Mouse (Mus musculus) activated CD4-positive, CD25-positive, alpha-beta regulatory T cell, adult 4 months (primary cell): Measurements from ENCODE around the gene Ankrd12. TPM values are rescaled to one million over a fixed set of nuclear protein-coding genes. Genes with fewer than 3 reads are reported as not detected.

Experiments used
- ATAC-seq: one replicate; pipeline ENCODE4 v1.8.0; 2017
- polyA plus RNA-seq, 2 experiments: library from polyadenylated mRNA; unstranded; fragments of 100-300 nt; shearing (Covaris generic); gene quantifications; one replicate each; pipeline ENCODE4 v1.2.1; 2017

Ankrd12 gene
- polyA plus RNA-seq, 2 experiments from 2014 or later = 111 to 127 TPM

GRCm38 (mm10) chr17:65962263-65962662 lies 114.6 kb downstream of the Ankrd12 start:
- no peak for ATAC-seq

- ATAC-seq = peak; percentile 90
Measured at GRCm38 (mm10) chr17:65961606-65962136, 115.2 kb downstream of the Ankrd12 start.

GRCm38 (mm10) chr17:65959011-65959410 lies 117.9 kb downstream of the Ankrd12 start:
- no peak for ATAC-seq

- ATAC-seq = no peak
Measured at GRCm38 (mm10) chr17:65958366-65958765, 118.5 kb downstream of the Ankrd12 start.

- no peak for ATAC-seq
Measured at GRCm38 (mm10) chr17:65957782-65958325, 119.0 kb downstream of the Ankrd12 start.

GRCm38 (mm10) chr17:65956993-65957781 lies 119.7 kb downstream of the Ankrd12 start:
- ATAC-seq = no peak

- ATAC-seq = no peak
Measured at GRCm38 (mm10) chr17:65956140-65956539, 120.7 kb downstream of the Ankrd12 start.

GRCm38 (mm10) chr17:65953959-65954358 lies 122.9 kb downstream of the Ankrd12 start:
- peak; percentile 43 for ATAC-seq

GRCm38 (mm10) chr17:65952083-65952482 lies 124.8 kb downstream of the Ankrd12 start:
- ATAC-seq = peak; percentile 21

GRCm38 (mm10) chr17:65950622-65951404 lies 126.1 kb downstream of the Ankrd12 start, which contains the start of gene Twsg1:
TSS of gene Twsg1 (minus strand) at chr17:65951226.
- ATAC-seq = peak; percentile 75

GRCm38 (mm10) chr17:65950183-65950582 lies 126.7 kb downstream of the Ankrd12 start:
- ATAC-seq = no peak

GRCm38 (mm10) chr17:65947307-65947706 lies 129.6 kb downstream of the Ankrd12 start:
- ATAC-seq = peak; percentile 3

GRCm38 (mm10) chr17:65945420-65945819 lies 131.5 kb downstream of the Ankrd12 start:
- no peak for ATAC-seq

- ATAC-seq = no peak
Measured at GRCm38 (mm10) chr17:65942394-65942793, 134.5 kb downstream of the Ankrd12 start.

- ATAC-seq = no peak
Measured at GRCm38 (mm10) chr17:65941275-65941674, 135.6 kb downstream of the Ankrd12 start.

- no peak for ATAC-seq
Measured at GRCm38 (mm10) chr17:65940221-65940620, 136.7 kb downstream of the Ankrd12 start.

- peak; percentile 58 for ATAC-seq
Measured at GRCm38 (mm10) chr17:65939461-65940192, 137.3 kb downstream of the Ankrd12 start.

- no peak for ATAC-seq
Measured at GRCm38 (mm10) chr17:65937671-65938070, 139.2 kb downstream of the Ankrd12 start.

GRCm38 (mm10) chr17:65933741-65934140 lies 143.1 kb downstream of the Ankrd12 start:
- ATAC-seq = no peak

- ATAC-seq = no peak
Measured at GRCm38 (mm10) chr17:65931525-65931924, 145.4 kb downstream of the Ankrd12 start.

GRCm38 (mm10) chr17:65930960-65931359 lies 145.9 kb downstream of the Ankrd12 start:
- no peak for ATAC-seq

GRCm38 (mm10) chr17:65930158-65930826 lies 146.6 kb downstream of the Ankrd12 start:
- ATAC-seq = no peak
